Mouse (Mus musculus): ENCODE results near the gene Fam135a. TPM values are rescaled to one million over a fixed set of nuclear protein-coding genes. Genes with fewer than 3 reads are reported as not detected.

Fam135a gene
- 35.6 and 38.6 TPM in 2 replicates for polyA plus RNA-seq (2015; fragmentation: Nextera tagmentation; extraction: Ambion mirVana)

- Histone ChIP-seq H3K4me2 (peak within 1 kb of the TSS; percentile 66), H3K4me1 (peaks cover 2% of the 10 kb centered on the region; the same call in 1 of the 2 replicates), H3K36me3 (no peaks in the 10 kb centered on the region), H3K9ac (peak within 1 kb of the TSS; percentile 89), H3K27me3 (replicated peaks) (no peaks in the 10 kb centered on the region), H3K4me3 (replicated peaks) (peak within 1 kb of the TSS; percentile 91), H3K27ac (peak within 1 kb of the TSS; percentile 78), H3K9me3 (no peaks in the 10 kb centered on the region)
- WGBS = under 1% methylated on average over 83 of the region's 88 CpGs
- peak; percentile 88 for ATAC-seq (ENCODE audit: insufficient read depth, low FRiP score, low read depth)
These were observed at the start of gene Fam135a for GRCm38 (mm10) chr1:24099926-24100869. Fam135a (minus strand) TSS chr1:24100341.

- WGBS = 75% methylated on average over 8 of the region's 8 CpGs
- ATAC-seq (ENCODE audit: insufficient read depth, low FRiP score, low read depth) = no peak
- Histone ChIP-seq H3K9ac (no peak overlapping the region), H3K4me1 (no peaks in the 10 kb centered on the region), H3K9me3 (no peaks in the 10 kb centered on the region), H3K27ac (no peak overlapping the region), H3K4me2 (no peak overlapping the region), H3K4me3 (replicated peaks) (no peak overlapping the region), H3K27me3 (replicated peaks) (no peaks in the 10 kb centered on the region), H3K36me3 (no peaks in the 10 kb centered on the region)
These were observed 43.4 kb upstream of the Fam135a start for GRCm38 (mm10) chr1:24143504-24143903.

DNA sequence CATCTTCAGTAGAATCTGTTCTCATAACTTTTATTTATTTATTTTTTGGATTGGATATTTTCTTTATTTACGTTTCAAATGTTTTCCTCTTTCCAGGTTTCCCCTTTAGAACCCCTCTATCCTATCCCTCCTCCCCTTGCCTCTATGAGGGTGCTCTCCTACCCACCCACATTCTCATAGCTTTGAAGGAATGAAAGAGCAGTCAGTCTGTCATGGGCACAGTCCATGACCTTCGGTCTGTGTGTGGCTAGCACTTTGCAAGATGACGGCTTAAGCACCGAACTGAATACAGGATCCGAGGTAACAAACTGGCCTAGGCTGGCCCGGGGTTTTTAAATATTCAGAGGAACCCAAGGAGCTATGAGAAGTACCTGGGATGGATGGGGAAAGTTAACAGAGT is 40.4 kb upstream of the Fam135a start:
- Histone ChIP-seq H3K9me3 (no peaks in the 10 kb centered on the region), H3K4me1 (no peaks in the 10 kb centered on the region), H3K9ac (no peak overlapping the region), H3K4me2 (no peak overlapping the region), H3K27ac (no peak overlapping the region), H3K27me3 (replicated peaks) (no peaks in the 10 kb centered on the region), H3K4me3 (replicated peaks) (no peak overlapping the region), H3K36me3 (no peaks in the 10 kb centered on the region)
- no peak for ATAC-seq (ENCODE audit: insufficient read depth, low FRiP score, low read depth)
- 82% methylated on average over 6 of the region's 6 CpGs for WGBS

DNA sequence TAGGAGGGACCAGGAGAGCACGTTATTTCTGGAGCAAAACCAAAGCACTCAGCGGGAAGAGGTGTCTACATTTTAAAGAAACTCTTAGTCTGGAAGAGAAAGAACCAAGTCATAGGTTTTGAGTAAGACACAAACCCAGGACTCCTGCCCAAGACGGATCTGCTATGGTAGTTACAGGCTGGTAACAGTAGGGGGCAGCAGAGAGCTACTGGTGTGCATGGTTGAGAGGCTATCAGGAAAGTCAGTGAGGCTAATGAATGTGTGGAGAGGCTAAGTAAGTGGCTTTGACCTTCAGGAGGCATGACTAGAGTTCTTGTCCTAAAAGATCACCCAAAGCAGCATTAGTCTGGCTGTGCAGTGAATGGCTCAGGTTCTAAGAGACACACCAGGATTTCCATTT is 37.0 kb upstream of the Fam135a start:
- H3K9me3 ChIP-seq = no peaks in the 10 kb centered on the region
- no peaks in the 10 kb centered on the region for H3K36me3 ChIP-seq
- H3K27me3 ChIP-seq (replicated peaks) = 0 out of 2 replicates have a peak, but pooled peaks cover 3% of the 10 kb centered on the region
- H3K9ac ChIP-seq = no peak overlapping the region
- H3K4me2 ChIP-seq = no peak overlapping the region
- H3K4me1 ChIP-seq = no peaks in the 10 kb centered on the region
- WGBS = 15% methylated on average over 3 of the region's 3 CpGs
- no peak overlapping the region for H3K27ac ChIP-seq
- H3K4me3 ChIP-seq (replicated peaks) = no peak overlapping the region
- peak; percentile 22; the same call in 1 of the 2 replicates for ATAC-seq (ENCODE audit: insufficient read depth, low FRiP score, low read depth)

DNA sequence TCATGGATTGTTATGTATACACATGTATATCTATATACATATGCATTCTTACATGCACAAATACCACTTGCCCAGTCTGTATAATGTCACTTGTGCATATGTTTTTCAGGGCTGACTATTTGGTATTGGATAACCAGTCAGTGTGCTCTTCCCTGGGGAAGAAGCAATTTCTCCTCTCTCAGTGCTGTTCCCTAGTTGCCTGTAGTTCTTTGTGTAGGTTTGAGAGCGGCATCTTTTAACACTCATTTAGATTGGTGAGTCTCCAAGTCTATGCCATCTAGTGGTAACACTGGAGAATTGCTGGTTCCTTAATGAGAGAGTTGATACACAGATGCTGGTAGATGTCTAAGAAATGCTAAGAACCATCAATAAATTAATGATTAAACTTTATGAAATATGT is 34.7 kb upstream of the Fam135a start:
- H3K36me3 ChIP-seq = no peaks in the 10 kb centered on the region
- no peak overlapping the region for H3K27ac ChIP-seq
- no peak overlapping the region for H3K4me3 ChIP-seq (replicated peaks)
- H3K4me2 ChIP-seq = no peak overlapping the region
- H3K27me3 ChIP-seq (replicated peaks) = 0 out of 2 replicates have a peak, but pooled peaks cover 3% of the 10 kb centered on the region
- no peak for ATAC-seq (ENCODE audit: insufficient read depth, low FRiP score, low read depth)
- H3K9ac ChIP-seq = no peak overlapping the region
- WGBS = 6% methylated on average over 1 of the region's 1 CpGs
- no peaks in the 10 kb centered on the region for H3K9me3 ChIP-seq
- H3K4me1 ChIP-seq = no peaks in the 10 kb centered on the region

DNA sequence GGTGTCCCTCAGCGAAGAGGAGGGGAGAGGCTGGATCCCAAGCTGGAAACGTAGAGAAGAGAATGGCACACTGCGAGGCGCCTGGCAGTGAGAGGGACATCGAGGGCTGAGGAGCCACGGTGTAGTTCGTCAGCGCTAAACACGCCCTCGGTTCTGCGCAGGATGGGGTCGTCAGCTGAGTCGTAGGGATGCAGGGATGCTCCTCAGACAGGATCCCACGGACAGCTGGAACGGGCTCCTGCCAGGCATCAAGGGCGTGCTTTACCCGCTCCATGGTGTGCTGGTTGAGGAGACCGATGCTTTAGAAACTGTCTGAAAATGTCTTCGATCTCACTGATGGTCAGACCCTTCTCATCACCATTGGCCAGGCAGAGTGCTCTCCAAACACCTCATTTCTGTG is 33.7 kb upstream of the Fam135a start:
- ATAC-seq (ENCODE audit: insufficient read depth, low FRiP score, low read depth) = no peak
- H3K9me3 ChIP-seq = no peaks in the 10 kb centered on the region
- H3K4me2 ChIP-seq = no peak overlapping the region
- H3K36me3 ChIP-seq = no peaks in the 10 kb centered on the region
- WGBS = 45% methylated on average over 19 of the region's 19 CpGs
- H3K4me3 ChIP-seq (replicated peaks) = no peak overlapping the region
- no peaks in the 10 kb centered on the region for H3K4me1 ChIP-seq
- H3K9ac ChIP-seq = no peak overlapping the region
- H3K27me3 ChIP-seq (replicated peaks) = 0 out of 2 replicates have a peak, but pooled peaks cover 3% of the 10 kb centered on the region
- no peak overlapping the region for H3K27ac ChIP-seq

DNA sequence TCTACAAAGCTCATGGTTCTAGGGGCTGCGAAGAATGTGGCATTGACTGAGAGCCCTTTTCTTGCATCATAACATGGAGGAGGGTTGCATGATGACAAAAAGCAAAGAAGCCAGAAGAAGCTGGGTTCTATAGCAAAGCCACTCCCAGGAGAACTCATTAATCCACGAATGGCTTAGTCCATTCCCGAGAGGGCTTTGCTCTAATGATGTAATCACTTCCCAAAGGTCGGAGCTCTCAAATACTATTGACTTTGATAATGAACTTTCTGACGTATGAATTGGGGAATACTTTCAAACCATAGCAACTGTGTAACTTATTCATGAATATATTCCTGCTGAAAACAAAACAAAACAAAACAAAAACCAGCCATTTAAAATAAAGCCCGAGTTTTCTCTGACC is 27.7 kb upstream of the Fam135a start:
- Histone ChIP-seq H3K4me2 (no peak overlapping the region), H3K9ac (no peak overlapping the region), H3K27ac (no peak overlapping the region), H3K4me3 (replicated peaks) (no peak overlapping the region), H3K27me3 (replicated peaks) (no peaks in the 10 kb centered on the region), H3K9me3 (no peaks in the 10 kb centered on the region), H3K4me1 (no peaks in the 10 kb centered on the region), H3K36me3 (no peaks in the 10 kb centered on the region)
- 55% methylated on average over 6 of the region's 6 CpGs for WGBS
- ATAC-seq (ENCODE audit: insufficient read depth, low FRiP score, low read depth) = no peak

DNA sequence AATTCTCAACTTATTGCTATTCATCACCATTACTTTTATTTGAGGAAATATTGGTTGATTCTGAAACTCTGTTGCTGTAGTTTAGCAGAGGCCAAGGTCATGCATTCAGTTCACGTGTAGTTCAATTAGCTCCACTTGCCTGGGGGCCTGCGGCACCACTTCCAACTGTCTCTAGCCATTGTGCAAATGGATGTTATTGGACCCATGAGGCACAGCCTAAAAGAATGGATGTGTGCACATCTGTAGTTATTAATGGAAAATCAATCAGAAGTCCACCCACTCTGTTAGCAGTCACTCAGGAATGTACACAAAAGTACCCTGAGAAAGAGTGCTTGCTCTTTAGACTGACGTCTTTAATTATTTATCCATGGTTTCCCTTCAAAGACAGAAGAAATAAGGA is 24.5 kb upstream of the Fam135a start:
- Histone ChIP-seq H3K9me3 (no peaks in the 10 kb centered on the region), H3K27me3 (replicated peaks) (no peaks in the 10 kb centered on the region), H3K4me3 (replicated peaks) (no peak overlapping the region), H3K4me1 (no peaks in the 10 kb centered on the region), H3K4me2 (no peak overlapping the region), H3K36me3 (no peaks in the 10 kb centered on the region), H3K9ac (no peak overlapping the region), H3K27ac (no peak overlapping the region)
- 61% methylated on average over 3 of the region's 3 CpGs for WGBS
- ATAC-seq (ENCODE audit: insufficient read depth, low FRiP score, low read depth) = no peak

DNA sequence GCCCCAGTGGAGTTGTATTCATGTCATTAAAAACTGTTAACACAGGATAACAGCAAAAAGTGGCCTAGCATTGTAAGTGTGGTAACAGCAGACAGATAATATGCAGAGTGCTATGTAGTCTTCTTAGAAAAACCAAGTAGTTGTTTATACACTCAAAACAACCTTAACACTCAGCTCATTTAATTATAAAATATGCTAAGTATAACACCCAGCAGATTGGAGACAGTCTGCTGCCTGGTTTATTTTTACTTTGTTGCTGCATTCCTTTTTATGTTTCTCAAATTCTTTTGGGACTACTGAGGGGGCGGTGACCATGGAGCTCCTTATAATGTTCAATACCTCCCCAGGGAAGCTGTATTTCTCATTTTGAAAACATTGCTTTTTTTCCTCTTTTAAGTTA is 22.4 kb upstream of the Fam135a start:
- Histone ChIP-seq H3K4me2 (no peak overlapping the region), H3K27me3 (replicated peaks) (no peaks in the 10 kb centered on the region), H3K4me3 (replicated peaks) (no peak overlapping the region), H3K4me1 (no peaks in the 10 kb centered on the region), H3K27ac (no peak overlapping the region), H3K36me3 (no peaks in the 10 kb centered on the region), H3K9me3 (no peaks in the 10 kb centered on the region), H3K9ac (no peak overlapping the region)
- ATAC-seq (ENCODE audit: insufficient read depth, low FRiP score, low read depth) = no peak
- 100% methylated on average over 1 of the region's 1 CpGs for WGBS

DNA sequence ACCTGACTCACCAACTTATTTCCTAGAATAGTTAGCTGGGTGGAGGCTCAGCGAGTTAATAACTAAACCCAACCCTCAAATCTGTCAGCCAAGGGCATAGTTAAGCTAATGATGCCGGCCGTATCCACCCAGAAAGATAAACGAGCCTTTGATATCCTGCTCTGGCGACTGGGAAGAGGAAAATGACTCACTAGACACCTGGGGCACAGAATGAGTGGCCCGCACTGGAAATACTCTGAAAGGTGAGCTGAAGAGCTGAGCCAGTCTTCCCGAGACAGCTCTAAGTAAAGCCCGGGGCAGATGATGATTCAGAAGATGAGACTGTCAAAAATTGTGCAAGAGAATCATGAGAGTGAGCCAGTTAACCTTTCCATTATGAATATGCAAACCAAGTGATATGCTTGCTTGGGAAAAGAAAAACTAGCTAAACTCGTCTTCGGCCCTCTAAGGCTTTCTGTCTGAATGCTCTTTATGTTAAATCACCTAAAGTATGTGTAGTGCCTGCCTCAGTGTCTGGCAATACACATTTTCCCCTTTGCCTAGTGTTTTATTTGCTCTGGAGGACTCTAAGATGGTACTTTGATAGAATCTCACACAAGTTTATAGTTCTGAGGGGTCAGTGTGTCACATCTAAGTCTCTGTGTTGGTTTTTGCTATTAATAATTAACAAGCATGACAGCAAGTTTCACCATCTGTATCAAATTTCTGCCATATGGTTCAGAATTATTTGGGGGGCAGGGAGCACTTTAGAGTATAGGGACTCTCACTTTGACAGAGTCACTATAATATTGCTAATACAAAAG is 8.0 kb upstream of the Fam135a start:
- peak; percentile 82 for ATAC-seq (ENCODE audit: insufficient read depth, low FRiP score, low read depth)
- Histone ChIP-seq H3K4me2 (peak overlapping the region; percentile 42), H3K36me3 (no peaks in the 10 kb centered on the region), H3K4me3 (replicated peaks) (no peak overlapping the region), H3K27ac (peak overlapping the region; percentile 76), H3K27me3 (replicated peaks) (no peaks in the 10 kb centered on the region), H3K9ac (no peak overlapping the region), H3K4me1 (no peaks in the 10 kb centered on the region), H3K9me3 (no peaks in the 10 kb centered on the region)
- WGBS = 33% methylated on average over 10 of the region's 10 CpGs

DNA sequence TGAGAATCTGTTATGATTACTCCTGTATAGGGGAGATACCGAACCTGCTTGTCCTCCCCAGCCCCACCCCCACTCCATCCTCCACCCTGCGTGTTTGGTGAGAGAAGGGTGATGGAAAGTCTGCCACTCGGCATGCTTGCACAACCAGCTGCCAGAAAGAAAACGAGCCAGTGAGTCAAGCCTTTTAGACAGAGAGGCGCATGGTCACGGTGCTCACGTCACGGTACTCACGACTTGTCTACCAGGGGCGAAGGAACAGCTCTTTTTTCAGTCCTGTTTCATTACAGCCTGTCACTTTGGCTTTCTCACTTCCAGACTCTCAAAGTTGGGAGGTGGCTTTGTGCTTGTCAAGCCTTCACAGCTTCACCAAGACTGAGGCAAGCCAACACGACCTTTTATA is 7.2 kb upstream of the Fam135a start:
- Histone ChIP-seq H3K9ac (no peak overlapping the region), H3K9me3 (no peaks in the 10 kb centered on the region), H3K4me3 (replicated peaks) (peak overlapping the region; percentile 12; the same call in 1 of the 2 replicates), H3K36me3 (no peaks in the 10 kb centered on the region), H3K27me3 (replicated peaks) (no peaks in the 10 kb centered on the region), H3K4me1 (no peaks in the 10 kb centered on the region), H3K4me2 (peak overlapping the region; percentile 42), H3K27ac (peak overlapping the region; percentile 76)
- WGBS = 28% methylated on average over 11 of the region's 11 CpGs
- peak; percentile 43 for ATAC-seq (ENCODE audit: insufficient read depth, low FRiP score, low read depth)

Data from stomach, embryonic 15.5 days (tissue).